Mouse (Mus musculus): ENCODE measurements at regions not wholly inside any gene's neighbourhood (a gene's known extent, or its start where the extent isn't known, plus 50 kb on each side); places are given as distances from the start of the nearest gene placed in this dataset.
A peak's percentile ranks its signal among the peaks of the same experiment; 100 is the strongest.
"Not testable (repeated sequence)": the region's sequence is repeated elsewhere in the genome, so short reads cannot be mapped to it uniquely, and the experiment has no call there.

GRCm38 (mm10) chr5:118483001-118483400 lies 77.5 kb upstream of the Med13l start:
- Histone ChIP-seq H3K36me3 (ENCODE audit: control insufficient read depth) (peaks cover 15% of the 10 kb centered on the region), H3K27me3 (ENCODE audit: control insufficient read depth) (no peaks in the 10 kb centered on the region), H3K4me1 (ENCODE audit: control insufficient read depth) (peaks cover 99% of the 10 kb centered on the region), H3K9me3 (ENCODE audit: control insufficient read depth, low read length) (no peaks in the 10 kb centered on the region), H3K4me3 (replicated peaks) (peak overlapping the region; percentile 60)
- TF ChIP-seq TAL1 (IDR thresholded peaks at IDR 0.05; ENCODE audit: low read length) (no peak), GATA1 (IDR thresholded peaks at IDR 0.05; ENCODE audit: low read length) (no peak)

GRCm38 (mm10) chr5:118483532-118483931 lies 76.9 kb upstream of the Med13l start:
- Histone ChIP-seq H3K4me1 (ENCODE audit: control insufficient read depth) (peaks cover 99% of the 10 kb centered on the region), H3K4me3 (replicated peaks) (peak overlapping the region; percentile 60), H3K9me3 (ENCODE audit: control insufficient read depth, low read length) (no peaks in the 10 kb centered on the region), H3K27me3 (ENCODE audit: control insufficient read depth) (no peaks in the 10 kb centered on the region), H3K36me3 (ENCODE audit: control insufficient read depth) (peaks cover 19% of the 10 kb centered on the region)
- TF ChIP-seq GATA1 (IDR thresholded peaks at IDR 0.05; ENCODE audit: low read length) (peak; percentile 95), TAL1 (IDR thresholded peaks at IDR 0.05; ENCODE audit: low read length) (peak; percentile 69)

- Histone ChIP-seq H3K4me1 (ENCODE audit: control insufficient read depth) (peaks cover 99% of the 10 kb centered on the region), H3K9me3 (ENCODE audit: control insufficient read depth, low read length) (peaks cover under 1% of the 10 kb centered on the region), H3K36me3 (ENCODE audit: control insufficient read depth) (peaks cover 21% of the 10 kb centered on the region), H3K4me3 (replicated peaks) (no peak overlapping the region), H3K27me3 (ENCODE audit: control insufficient read depth) (no peaks in the 10 kb centered on the region)
- TF ChIP-seq TAL1 (IDR thresholded peaks at IDR 0.05; ENCODE audit: low read length): no peak
- no peak for TF ChIP-seq GATA1 (IDR thresholded peaks at IDR 0.05; ENCODE audit: low read length)
These were observed 75.3 kb upstream of the Med13l start for GRCm38 (mm10) chr5:118485191-118485590.

- H3K4me3 ChIP-seq (replicated peaks); H3K27me3 ChIP-seq (ENCODE audit: control insufficient read depth): not testable (repeated sequence)
- peaks cover 29% of the 10 kb centered on the region for H3K36me3 ChIP-seq (ENCODE audit: control insufficient read depth)
- peaks cover 24% of the 10 kb centered on the region for H3K9me3 ChIP-seq (ENCODE audit: control insufficient read depth, low read length)
- H3K4me1 ChIP-seq (ENCODE audit: control insufficient read depth): peaks cover 90% of the 10 kb centered on the region
These were observed 68.0 kb upstream of the Med13l start for GRCm38 (mm10) chr5:118492522-118492921.

GRCm38 (mm10) chr5:118494649-118495477 lies 65.6 kb upstream of the Med13l start:
- Histone ChIP-seq H3K36me3 (ENCODE audit: control insufficient read depth) (peaks cover 25% of the 10 kb centered on the region), H3K4me3 (replicated peaks) (no peak overlapping the region), H3K9me3 (ENCODE audit: control insufficient read depth, low read length) (peaks cover 24% of the 10 kb centered on the region), H3K27me3 (ENCODE audit: control insufficient read depth) (no peaks in the 10 kb centered on the region; the same call in 1 of the 2 replicates), H3K4me1 (ENCODE audit: control insufficient read depth) (peaks cover 73% of the 10 kb centered on the region)
- no peak for TF ChIP-seq TAL1 (IDR thresholded peaks at IDR 0.05; ENCODE audit: low read length)
- TF ChIP-seq GATA1 (IDR thresholded peaks at IDR 0.05; ENCODE audit: low read length): no peak

- H3K27me3 ChIP-seq (ENCODE audit: control insufficient read depth): no peaks in the 10 kb centered on the region; the same call in 1 of the 2 replicates
- H3K4me1 ChIP-seq (ENCODE audit: control insufficient read depth): peaks cover 72% of the 10 kb centered on the region
- H3K9me3 ChIP-seq (ENCODE audit: control insufficient read depth, low read length): peaks cover 21% of the 10 kb centered on the region
- H3K36me3 ChIP-seq (ENCODE audit: control insufficient read depth): peaks cover 21% of the 10 kb centered on the region
- no peak for TF ChIP-seq TAL1 (IDR thresholded peaks at IDR 0.05; ENCODE audit: low read length)
- no peak for TF ChIP-seq GATA1 (IDR thresholded peaks at IDR 0.05; ENCODE audit: low read length)
- H3K4me3 ChIP-seq (replicated peaks): no peak overlapping the region
These were observed 65.1 kb upstream of the Med13l start for GRCm38 (mm10) chr5:118495478-118495760.

- H3K4me3 ChIP-seq (replicated peaks): no peak overlapping the region
- peaks cover 14% of the 10 kb centered on the region for H3K9me3 ChIP-seq (ENCODE audit: control insufficient read depth, low read length)
- H3K4me1 ChIP-seq (ENCODE audit: control insufficient read depth): peaks cover 57% of the 10 kb centered on the region
- H3K27me3 ChIP-seq (ENCODE audit: control insufficient read depth): no peaks in the 10 kb centered on the region; the same call in 1 of the 2 replicates
- TF ChIP-seq GATA1 (IDR thresholded peaks at IDR 0.05; ENCODE audit: low read length): no peak
- no peak for TF ChIP-seq TAL1 (IDR thresholded peaks at IDR 0.05; ENCODE audit: low read length)
- peaks cover 9% of the 10 kb centered on the region for H3K36me3 ChIP-seq (ENCODE audit: control insufficient read depth)
These were observed 58.9 kb upstream of the Med13l start for GRCm38 (mm10) chr5:118501624-118502023.

GRCm38 (mm10) chr5:118502991-118503390 lies 57.5 kb upstream of the Med13l start:
- TF ChIP-seq GATA1 (IDR thresholded peaks at IDR 0.05; ENCODE audit: low read length) (no peak), TAL1 (IDR thresholded peaks at IDR 0.05; ENCODE audit: low read length) (no peak)
- H3K9me3 ChIP-seq (ENCODE audit: control insufficient read depth, low read length): peaks cover 14% of the 10 kb centered on the region
- peaks cover 55% of the 10 kb centered on the region for H3K4me1 ChIP-seq (ENCODE audit: control insufficient read depth)
- no peak overlapping the region for H3K4me3 ChIP-seq (replicated peaks)
- H3K27me3 ChIP-seq (ENCODE audit: control insufficient read depth): peaks cover 7% of the 10 kb centered on the region
- peaks cover 9% of the 10 kb centered on the region for H3K36me3 ChIP-seq (ENCODE audit: control insufficient read depth)

GRCm38 (mm10) chr5:118504170-118504569 lies 56.3 kb upstream of the Med13l start:
- Histone ChIP-seq H3K4me1 (ENCODE audit: control insufficient read depth) (peaks cover 58% of the 10 kb centered on the region), H3K36me3 (ENCODE audit: control insufficient read depth) (peaks cover 9% of the 10 kb centered on the region), H3K4me3 (replicated peaks) (no peak overlapping the region), H3K27me3 (ENCODE audit: control insufficient read depth) (peaks cover 16% of the 10 kb centered on the region), H3K9me3 (ENCODE audit: control insufficient read depth, low read length) (peaks cover 14% of the 10 kb centered on the region)
- TF ChIP-seq GATA1 (IDR thresholded peaks at IDR 0.05; ENCODE audit: low read length) (no peak), TAL1 (IDR thresholded peaks at IDR 0.05; ENCODE audit: low read length) (no peak)

Measured in erythroblast, embryonic 14.5 days (primary cell).